Mouse (Mus musculus): ENCODE measurements at regions not wholly inside any gene's neighbourhood (a gene's known extent, or its start where the extent isn't known, plus 50 kb on each side); places are given as distances from the start of the nearest gene placed in this dataset.

DNA sequence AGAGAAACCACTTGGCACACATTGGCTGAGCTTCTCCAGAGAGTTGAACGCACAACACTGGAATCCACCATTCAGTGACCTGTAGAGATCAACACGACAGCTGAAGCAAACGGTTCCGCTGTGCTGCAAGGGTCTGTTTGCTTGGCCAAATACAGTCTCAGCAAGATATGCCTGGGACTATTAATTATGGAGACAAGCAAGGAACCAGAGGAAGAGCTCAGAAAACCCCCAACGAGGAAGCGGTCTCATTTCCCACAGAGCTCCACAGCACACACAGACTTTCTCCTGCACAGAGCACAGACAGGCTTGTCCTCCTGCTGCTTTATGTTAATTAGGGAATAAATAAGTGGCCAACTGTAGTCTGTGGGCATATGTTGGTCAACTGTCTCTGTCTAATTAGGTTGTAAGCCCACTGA is 223.4 kb upstream of the Tacr3 start:
- no peak for DNase-seq (ENCODE audit: low spot score in 2 of 2)

DNA sequence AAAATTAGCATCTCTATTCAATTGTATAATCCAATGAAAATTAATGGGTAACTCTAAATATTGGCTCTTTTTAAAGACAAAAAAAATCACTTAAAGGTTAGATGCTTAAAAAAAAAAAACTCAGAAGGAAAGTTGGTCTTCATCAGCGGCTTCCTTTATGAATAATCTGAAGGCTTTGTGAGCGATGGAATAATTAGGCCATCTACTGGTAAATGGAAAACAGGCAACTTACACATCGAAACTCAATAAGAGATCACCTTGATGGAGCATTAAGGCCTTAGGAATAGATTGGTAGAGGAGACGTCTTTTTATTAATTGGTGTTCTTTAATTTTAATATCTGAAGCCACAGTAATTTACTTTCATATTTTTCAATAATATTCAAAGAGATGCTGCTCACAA is 218.6 kb upstream of the Tacr3 start:
- no peak for DNase-seq (ENCODE audit: low spot score in 2 of 2)

DNA sequence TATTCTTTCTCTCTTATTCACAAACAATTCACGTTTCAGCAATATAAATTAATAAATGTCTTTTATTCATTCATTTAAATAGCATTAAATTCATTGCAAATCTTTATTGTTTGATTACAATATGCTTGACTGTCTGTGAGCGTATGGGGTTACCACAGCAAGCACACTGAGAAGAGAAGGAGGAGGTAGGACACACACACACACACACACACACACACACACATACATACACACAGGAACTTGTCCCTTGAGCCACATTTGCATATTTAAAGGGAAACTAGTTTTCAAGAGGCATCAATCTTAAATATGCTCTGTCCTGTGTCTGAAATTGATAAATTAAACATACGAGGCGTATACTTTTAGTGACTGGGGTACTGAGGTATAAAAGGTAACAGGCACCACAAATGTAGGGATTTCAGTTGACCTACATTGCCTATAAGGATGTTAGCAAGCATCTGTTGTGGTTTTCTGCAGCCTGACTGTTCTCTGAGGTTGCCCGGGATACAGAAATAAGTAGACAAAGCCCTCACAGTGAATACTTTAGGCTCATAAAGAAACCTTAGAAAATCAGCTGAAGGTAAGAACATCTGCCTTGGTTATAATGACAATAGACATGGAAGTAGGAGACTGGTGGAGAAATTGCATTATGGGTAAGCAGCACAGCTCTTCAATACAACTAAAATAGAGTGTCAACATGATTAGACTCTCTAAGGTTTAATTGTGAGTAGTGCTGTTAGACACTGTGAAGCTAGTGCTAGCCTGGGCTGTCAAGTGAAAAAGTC is 217.1 kb upstream of the Tacr3 start:
- DNase-seq (ENCODE audit: low spot score in 2 of 2): no peak

DNA sequence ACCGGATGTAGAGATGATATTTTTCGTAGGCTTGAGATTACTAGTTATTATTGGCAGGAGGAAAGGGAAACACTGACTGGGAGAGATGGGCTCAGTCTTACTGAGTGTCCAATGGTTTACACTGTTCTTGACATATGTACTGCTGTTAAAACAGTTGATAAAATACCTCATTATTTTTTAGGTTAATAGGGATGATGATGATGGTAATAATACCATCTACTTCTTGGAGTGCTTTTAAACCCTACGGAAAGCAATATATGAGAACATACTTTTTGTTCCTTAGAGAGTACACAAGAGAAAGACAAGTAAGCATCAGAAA is 216.6 kb upstream of the Tacr3 start:
- DNase-seq (ENCODE audit: low spot score in 2 of 2): no peak

DNA sequence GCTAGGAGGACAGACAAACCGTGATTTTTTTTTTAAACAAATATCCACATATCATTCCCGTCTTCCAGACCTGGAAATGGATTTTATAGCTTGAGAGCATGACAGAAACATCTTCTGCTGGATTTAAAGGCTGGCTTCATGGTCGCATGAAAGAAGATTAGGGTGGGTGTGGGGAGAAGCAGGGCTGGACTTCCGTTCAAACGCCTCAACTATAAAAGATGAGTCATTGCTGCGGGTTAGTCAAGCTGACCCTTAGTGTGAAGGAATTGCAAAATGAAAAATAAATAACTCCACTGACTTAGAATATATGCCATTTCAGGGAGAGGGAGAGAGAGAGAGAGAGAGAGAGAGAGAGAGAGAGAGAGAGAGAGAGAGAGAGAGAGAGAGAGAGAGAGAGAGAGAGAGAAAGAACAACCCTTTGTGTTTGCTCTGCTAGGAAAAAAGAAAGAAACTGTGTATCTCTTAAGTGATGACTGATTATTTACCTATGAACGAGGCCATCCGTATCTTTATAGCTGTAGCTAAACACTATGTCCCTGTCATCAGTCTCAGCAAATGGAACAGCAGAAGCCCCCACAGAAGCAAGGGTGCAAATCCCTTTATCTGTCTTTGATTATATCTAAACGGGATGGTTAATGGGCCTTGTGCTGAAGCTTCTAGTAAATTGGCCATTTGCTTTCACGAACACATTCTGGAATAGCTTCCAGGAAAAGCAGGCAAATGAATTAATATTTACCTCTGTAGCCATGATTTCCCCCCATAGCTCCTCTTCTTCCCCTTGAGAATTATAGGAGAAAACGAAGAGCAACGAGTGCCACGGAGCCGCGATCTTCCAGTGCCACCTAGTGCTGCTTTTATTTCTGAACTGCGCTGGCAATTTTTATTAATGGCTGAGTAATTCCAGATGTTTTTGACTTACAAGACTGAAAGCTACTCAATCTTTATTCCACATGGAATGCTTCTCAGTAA is 199.4 kb upstream of the Tacr3 start:
- no peak for DNase-seq (ENCODE audit: low spot score in 2 of 2)

DNA sequence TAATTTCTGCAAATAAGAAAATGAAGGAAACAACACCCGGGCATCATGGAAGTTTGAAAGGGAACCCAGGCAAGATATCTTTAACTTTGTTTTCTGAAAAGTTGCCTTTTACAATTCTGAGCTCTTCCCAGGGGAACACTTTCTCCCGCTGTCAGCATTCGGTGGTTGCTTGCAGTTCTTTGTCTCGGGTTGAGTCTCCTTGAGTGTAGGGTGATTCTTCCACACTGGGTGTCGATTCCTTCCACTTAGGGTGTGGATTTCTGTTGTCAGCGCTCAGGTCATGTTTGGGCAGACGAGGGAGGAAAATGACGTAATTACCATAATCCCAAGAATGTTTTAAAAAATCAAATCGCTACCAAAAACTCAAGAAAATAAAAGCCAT is 198.7 kb upstream of the Tacr3 start:
- no peak for DNase-seq (ENCODE audit: low spot score in 2 of 2)

DNA sequence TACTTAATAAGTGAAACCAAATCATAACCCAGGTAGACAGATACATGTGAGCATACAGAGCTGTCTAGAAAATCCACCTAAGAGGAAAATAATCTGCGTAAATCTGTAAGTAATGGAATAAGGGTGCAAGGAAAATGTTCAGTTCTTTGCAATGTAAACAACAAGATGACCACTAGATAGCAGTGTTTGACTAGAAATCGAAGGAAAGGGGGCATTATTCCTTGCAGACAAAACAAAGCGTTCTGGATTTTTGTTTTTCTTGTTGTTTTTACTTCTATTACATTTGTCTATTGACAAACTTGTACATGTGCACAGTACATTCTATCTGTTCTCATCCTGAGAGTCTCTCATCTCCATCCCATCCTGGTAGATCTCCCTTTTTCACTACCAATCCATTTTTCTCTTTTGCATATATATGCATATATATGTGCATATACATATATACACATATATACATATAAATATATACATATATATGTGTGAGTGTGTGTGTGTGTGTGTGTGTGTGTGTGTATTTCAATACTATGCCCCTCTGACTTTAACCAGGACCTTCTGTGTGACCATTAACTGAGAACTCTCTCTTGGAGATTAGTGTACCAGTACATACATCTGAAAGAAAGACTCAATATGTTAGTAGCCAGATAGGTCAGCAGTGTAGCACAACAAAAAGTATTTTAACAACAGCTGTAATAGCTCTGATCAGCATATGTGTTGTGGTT is 179.9 kb upstream of the Tacr3 start:
- DNase-seq (ENCODE audit: low spot score in 2 of 2): no peak

DNA sequence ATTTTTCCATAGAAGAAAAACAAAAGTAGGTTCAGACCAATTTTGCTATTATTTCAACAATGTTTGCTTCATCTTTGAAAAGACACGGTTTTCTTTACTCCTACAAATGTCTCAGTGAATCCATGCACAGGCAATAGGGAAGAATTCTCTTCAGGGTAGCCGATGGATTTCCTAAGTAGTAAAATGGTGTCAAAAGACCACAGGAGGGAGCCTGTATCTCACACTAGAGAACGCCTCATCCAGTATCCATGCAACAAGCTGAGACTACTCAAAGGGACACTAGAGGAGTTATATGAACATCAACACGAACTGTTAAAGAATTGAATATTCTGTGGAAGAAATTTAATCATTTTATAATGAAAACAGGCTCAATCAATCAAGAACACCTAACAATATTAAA is 174.8 kb upstream of the Tacr3 start:
- DNase-seq (ENCODE audit: low spot score in 2 of 2): no peak

DNA sequence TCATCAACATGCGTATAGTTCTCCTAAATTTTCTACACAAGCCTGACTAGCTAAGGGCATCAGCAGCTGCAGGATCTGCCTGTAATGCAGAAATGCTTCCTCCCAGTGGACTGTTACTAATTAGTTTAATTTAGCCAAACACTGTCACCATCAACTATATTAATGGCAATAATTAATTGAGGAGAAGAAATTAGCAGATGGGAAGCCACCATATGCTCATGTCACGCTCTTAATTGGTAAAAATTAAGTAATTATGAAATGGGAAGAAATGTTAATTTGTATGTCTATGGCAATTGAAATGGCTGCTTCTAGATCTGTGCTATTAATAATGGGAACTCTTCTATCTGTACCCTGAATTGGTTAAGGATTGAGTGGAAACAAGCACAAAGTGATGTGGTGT is 133.9 kb upstream of the Tacr3 start:
- DNase-seq (ENCODE audit: low spot score in 2 of 2): no peak

DNA sequence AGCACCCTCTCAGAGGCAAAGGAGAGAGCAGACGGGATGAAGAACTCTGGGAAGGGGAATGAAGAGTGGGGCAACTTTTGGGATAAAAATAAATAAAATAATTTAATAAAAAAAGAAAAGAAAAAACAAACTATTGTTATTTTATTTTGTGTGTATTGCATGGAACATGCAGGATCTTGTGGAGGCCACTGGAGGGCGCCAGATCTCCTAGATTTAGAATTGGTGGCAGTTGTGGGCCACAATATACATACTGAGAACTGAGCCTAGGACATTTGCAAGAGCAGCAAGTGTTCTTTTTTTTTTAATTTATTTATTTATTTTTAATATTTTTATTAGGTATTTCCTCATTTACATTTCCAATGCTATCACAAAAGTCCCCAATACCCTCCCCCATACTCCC is 110.2 kb upstream of the Tacr3 start:
- DNase-seq (ENCODE audit: low spot score in 2 of 2): no peak

DNA sequence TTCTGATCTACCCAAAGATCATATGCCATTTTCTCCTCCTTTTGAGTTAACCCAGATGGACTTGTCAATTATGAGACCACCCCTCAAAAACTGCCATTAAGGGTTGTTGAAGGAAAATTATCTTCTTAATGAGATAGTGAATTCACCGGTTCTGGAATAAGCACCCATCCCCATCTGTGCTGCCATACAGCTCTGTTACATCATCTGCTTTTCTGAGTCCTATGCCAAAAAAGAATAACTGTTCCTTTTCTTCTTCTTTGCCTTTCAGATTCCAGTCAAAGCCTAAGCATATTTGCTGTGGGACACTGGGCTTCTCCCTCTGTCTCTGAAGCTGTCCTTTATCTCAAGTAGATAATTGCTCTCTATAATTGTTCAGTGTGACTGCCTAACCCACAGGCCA is 93.1 kb upstream of the Tacr3 start:
- no peak for DNase-seq (ENCODE audit: low spot score in 2 of 2)

DNA sequence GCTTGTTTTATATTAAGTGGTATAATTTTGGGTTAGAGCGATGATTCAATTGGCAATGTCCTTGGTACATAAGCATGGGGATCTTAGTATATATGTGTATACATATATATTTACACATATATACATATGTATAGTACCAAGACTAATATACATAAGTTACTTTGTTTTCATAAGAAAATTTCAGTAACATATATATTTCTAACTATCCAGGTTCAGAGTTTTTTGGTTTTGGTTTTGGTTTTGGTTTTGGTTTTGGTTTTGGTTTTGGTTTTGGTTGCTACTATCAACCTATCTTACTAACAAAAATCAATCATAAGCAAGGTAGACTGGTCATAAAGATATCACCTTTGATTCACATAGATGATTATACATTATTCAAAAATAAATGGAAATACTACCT is 67.7 kb upstream of the Tacr3 start:
- no peak for DNase-seq (ENCODE audit: low spot score in 2 of 2)

DNA sequence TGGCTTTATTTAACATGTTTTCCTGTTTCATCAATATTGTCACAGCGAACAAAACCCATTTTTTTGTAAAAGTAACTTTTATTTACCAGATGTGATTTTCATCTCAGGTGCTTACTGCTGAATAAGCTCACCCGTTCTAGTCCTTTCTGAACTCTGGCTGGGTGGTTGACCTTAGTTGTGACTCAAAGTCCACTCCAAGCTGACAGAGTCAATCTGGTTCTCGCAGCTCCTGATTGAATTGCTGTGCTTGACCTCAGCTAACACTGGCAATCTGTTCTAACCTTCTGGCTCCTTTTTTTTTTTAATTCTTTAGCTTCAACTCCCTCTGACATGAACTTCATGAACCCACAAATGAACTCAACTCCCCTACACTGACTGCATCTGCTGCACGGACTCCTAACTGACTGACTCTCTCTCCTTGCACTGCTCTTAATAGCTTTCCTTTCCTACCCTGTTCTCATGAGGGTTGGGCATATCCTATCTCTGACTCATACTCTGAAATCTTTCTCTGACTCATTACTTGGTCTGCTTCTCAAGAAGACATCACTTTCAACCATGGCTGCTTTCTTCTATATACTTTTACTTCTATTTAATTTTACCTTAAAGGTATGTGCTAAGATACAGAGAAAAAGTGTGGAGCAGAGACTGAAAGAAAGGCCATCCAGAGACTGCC is 65.4 kb upstream of the Tacr3 start:
- DNase-seq (ENCODE audit: low spot score in 2 of 2): no peak
